Mouse (Mus musculus) stomach, embryonic 16.5 days (tissue): Measurements from ENCODE around the gene Dhrs3. TPM values are rescaled to one million over a fixed set of nuclear protein-coding genes. Genes with fewer than 3 reads are reported as not detected.

Experiments
- ATAC-seq: fragments of 200-750 bp; cut with Nextera tagmentation; 2 replicates; pipeline ENCODE4 v1.8.0; 2017; ENCODE audit warnings: moderate number of reproducible peaks, moderate TSS enrichment; ENCODE audit not compliant: insufficient read depth, low FRiP score
- H3K27ac ChIP-seq: fragments of 300-500 bp; sonication (generic); 2 replicates; pipeline ENCODE4 v1.5.1; 2014; ENCODE audit warnings: low read length
- H3K27me3 ChIP-seq: fragments of 300-500 bp; sonication (generic); 2 replicates; pipeline ENCODE4 v1.6.1; 2014; ENCODE audit warnings: low read length, control low read depth, mixed read lengths; ENCODE audit not compliant: control insufficient read depth, insufficient read depth
- H3K36me3 ChIP-seq: fragments of 300-500 bp; sonication (generic); 2 replicates; pipeline ENCODE4 v1.6.1; 2014; ENCODE audit warnings: low read length; ENCODE audit not compliant: control insufficient read depth, insufficient read depth
- H3K4me1 ChIP-seq: fragments of 300-500 bp; sonication (generic); 2 replicates; pipeline ENCODE4 v1.6.1; 2014; ENCODE audit warnings: low read length, control low read depth, mixed read lengths; ENCODE audit not compliant: control insufficient read depth, insufficient read depth
- H3K4me2 ChIP-seq: fragments of 300-500 bp; sonication (generic); 2 replicates; pipeline ENCODE4 v1.6.1; 2014; ENCODE audit warnings: low read depth, low read length, mixed read lengths
- H3K4me3 ChIP-seq: fragments of 300-500 bp; sonication (generic); replicated peaks from 2 replicates; pipeline ENCODE4 v1.5.1; 2014; ENCODE audit warnings: mild to moderate bottlenecking, low read length
- H3K9ac ChIP-seq: fragments of 300-500 bp; sonication (generic); 2 replicates; pipeline ENCODE4 v1.6.1; 2014; ENCODE audit warnings: low read length
- H3K9me3 ChIP-seq: fragments of 300-500 bp; sonication (generic); replicated peaks from 2 replicates; pipeline ENCODE4 v1.6.1; 2016; ENCODE audit warnings: low read length, control low read depth; ENCODE audit not compliant: control insufficient read depth
- WGBS: fragments of 180-500 bp; shearing (Covaris S2); extraction: QIAGEN DNeasy Blood & Tissue Kit; methylation state at CpG from one replicate; pipeline ENCODE4 v1.1.7; 2014; 5-methylcytosine and 5-hydroxymethylcytosine counted together
- polyA plus RNA-seq: library from polyadenylated mRNA; unstranded; fragments of >200 nt; fragmentation: Nextera tagmentation; extraction: Ambion mirVana; gene quantifications from 2 replicates; pipeline ENCODE4 v1.2.1, GENCODE M21; 2015

Dhrs3 gene
- polyA plus RNA-seq, 1 experiment from 2014 or later = 118 TPM

DNA sequence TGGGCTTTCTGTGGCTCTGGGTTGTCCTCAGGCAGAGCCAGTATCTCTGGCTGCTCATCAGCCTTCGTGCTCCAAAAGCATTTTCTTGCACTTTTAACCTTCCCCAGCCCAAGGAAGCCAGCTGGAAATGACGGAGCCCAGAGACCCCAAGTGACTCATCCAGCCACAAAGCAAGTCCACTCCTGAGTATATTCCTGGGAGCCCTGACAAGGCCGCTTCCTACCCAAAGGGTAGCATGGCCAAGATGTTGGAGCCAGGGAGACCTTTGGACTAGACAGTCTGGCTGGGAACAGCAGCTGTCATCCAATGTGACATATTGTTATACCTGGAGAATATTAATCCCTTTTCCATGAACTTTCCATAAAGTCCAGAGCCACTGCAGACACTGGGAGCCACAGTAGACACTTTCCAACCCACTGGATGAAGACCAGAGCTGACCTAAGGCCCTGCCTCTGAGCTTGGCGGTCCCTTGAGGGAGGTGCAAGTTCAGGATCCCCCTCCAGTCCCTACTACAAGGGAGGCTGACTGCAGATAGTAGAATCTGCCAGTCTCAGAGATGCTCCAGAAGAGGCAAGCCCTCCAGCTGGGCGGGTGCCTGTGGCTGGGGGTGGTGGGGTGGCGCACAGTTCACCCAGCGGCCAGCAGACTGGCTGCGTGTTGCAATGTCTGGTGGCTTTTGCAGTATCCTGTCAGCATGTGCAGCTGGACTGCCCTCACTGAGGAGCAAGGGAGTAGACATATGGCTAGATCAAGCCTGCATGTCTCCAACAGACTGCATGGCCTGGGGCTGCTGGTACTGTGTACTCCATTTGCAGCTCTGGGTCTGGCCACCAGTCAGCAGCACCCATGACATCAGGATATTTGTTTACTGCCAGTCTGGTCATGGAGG is 13.6 kb downstream of the Dhrs3 start:
- WGBS = 58% methylated on average over 8 of the region's 8 CpGs
- Histone ChIP-seq H3K9me3 (no peaks in the 10 kb centered on the region), H3K9ac (peak overlapping the region; percentile 38; the same call in 1 of the 2 replicates), H3K4me1 (peaks cover 44% of the 10 kb centered on the region), H3K27ac (peak overlapping the region; percentile 35; the same call in 1 of the 2 replicates), H3K4me3 (no peak overlapping the region), H3K27me3 (no peaks in the 10 kb centered on the region), H3K36me3 (no peaks in the 10 kb centered on the region), H3K4me2 (no peak overlapping the region)
- ATAC-seq = peak; percentile 20

DNA sequence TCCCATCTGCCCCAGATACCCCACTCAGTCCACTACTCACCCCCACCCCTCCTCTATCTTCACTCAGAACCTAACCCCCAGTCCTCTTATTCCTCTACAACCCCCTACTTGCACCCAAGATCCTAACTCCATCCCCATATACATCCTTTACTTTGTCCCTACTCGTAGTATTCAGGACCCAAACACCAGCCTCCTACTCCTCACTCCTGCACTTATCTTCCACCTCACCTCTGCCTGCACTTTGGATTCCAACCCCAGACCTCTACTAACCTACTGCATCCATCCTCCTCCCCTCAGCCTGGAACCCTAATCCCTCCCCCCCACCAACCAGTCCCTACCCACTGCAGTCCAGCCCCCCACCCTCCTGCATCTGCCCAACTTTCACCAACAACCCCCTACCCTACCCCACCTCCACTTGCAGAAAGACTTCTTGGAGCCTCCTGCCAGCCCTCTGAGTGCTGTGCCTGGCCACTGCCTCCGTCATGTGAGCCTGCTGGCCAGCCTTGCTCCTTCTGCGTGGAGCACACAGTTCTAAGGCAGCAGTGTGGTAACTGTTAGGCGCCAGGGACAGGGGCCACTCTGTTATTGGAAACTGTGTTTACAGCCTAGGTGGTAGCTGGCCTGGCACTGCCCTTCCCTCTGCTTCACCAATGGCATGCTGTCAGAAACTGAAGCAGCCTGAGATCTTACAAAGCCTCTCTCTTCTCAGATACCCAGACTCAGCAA is 14.5 kb downstream of the Dhrs3 start:
- H3K4me1 ChIP-seq = peaks cover 35% of the 10 kb centered on the region
- 63% methylated on average over 4 of the region's 4 CpGs for WGBS
- H3K9ac ChIP-seq = no peak overlapping the region

DNA sequence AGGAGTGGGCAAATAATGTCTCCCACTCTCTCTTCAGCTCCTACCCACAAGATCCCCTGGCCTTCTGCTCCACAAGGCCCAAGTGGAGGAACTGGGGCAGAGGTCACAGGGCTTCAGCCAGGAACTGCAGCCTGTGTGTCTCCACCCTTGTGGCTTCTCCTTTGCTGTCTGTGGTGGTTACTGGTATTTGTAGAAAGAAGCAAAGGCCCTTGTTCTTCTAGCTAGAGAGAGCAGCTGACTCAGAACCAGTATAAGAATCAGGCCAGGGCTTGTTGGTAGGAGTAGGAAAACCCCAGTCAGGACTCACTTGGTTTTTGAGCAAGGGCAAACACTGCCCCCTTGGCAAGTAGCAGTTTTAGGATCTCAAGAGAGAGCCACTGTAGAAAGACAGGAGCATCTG is 16.2 kb downstream of the Dhrs3 start:
- Histone ChIP-seq H3K4me1 (peaks cover 26% of the 10 kb centered on the region), H3K4me3 (no peak overlapping the region), H3K27me3 (no peaks in the 10 kb centered on the region), H3K9me3 (no peaks in the 10 kb centered on the region), H3K36me3 (no peaks in the 10 kb centered on the region), H3K4me2 (no peak overlapping the region), H3K9ac (no peak overlapping the region), H3K27ac (no peak overlapping the region; the same call in 1 of the 2 replicates)
- no peak for ATAC-seq

More for the DNA sequence above, 14.5 kb downstream of the Dhrs3 start:
- H3K27ac ChIP-seq = no peak overlapping the region
- no peak overlapping the region for H3K4me3 ChIP-seq
- no peaks in the 10 kb centered on the region for H3K27me3 ChIP-seq
- no peaks in the 10 kb centered on the region for H3K36me3 ChIP-seq
- H3K9me3 ChIP-seq = no peaks in the 10 kb centered on the region
- H3K4me2 ChIP-seq = no peak overlapping the region
- ATAC-seq = no peak

- Histone ChIP-seq H3K36me3 (no peaks in the 10 kb centered on the region), H3K4me1 (peaks cover 16% of the 10 kb centered on the region), H3K9me3 (no peaks in the 10 kb centered on the region), H3K4me2 (no peak overlapping the region), H3K4me3 (no peak overlapping the region), H3K27ac (no peak overlapping the region), H3K9ac (no peak overlapping the region), H3K27me3 (no peaks in the 10 kb centered on the region)
- no peak for ATAC-seq
- WGBS = 73% methylated on average over 3 of the region's 3 CpGs
Observed at GRCm38 (mm10) chr4:144910281-144910680, 17.7 kb downstream of the Dhrs3 start.

DNA sequence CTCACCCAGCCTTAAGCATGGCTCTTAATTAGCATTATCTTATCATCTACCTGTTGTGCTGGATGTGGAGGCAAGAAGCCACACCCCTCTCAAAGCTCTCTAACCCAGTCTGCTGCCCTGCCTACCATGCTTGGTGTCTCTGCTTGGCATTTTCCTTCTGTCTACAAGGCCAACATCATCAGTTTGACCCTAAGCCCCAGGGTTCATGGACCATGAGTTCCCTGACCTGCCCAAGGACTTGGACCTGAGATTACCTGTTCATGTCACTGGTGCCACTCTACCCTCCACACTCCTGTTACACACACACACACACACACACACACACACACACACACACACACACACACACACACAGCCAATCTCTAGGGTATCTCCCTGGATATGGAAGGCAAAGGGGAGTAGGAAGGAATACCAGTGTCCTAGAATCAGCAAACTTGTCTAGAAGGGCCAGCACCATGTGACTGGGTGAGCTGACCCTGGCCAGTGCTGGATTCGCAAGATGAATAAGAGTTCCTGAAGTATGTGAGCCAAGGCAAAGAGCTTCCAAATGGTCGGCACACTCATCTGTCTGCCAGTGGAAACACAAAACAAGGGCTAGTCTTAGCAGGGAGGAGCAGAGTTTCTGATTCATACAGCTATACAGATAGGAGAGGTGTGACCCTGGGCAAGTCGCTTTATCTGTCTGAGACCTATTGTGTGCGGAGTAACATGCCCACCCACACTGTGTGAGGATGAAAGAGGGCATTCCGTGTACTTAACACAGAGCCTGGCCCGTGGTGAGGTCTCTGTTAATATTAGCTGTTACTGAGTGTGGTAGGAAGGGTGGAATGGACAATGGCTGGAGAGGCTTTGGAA is 20.9 kb downstream of the Dhrs3 start:
- ATAC-seq = peak; percentile 31; the same call in 1 of the 2 replicates

DNA sequence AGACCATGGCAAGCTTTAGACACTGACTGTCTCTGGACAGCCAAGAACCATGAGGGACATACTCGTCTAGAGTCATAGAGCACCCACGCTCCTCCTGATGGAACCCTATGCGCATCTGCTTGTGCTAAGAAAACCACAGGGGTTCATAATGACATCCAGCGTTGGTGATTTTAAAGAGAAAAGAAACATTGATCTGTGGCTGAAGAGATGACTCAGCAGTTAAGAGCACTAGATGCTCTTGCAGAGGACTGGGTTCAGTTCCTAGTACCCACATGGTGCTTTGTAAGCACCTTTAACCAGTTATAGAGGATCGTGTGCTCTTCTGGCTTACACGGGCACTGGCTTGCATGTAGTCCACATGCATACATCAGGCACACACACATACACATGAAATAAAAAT is 23.9 kb downstream of the Dhrs3 start:
- Histone ChIP-seq H3K4me1 (no peaks in the 10 kb centered on the region), H3K9ac (no peak overlapping the region), H3K4me2 (no peak overlapping the region), H3K27me3 (no peaks in the 10 kb centered on the region), H3K36me3 (peaks cover 16% of the 10 kb centered on the region), H3K27ac (no peak overlapping the region), H3K9me3 (no peaks in the 10 kb centered on the region), H3K4me3 (no peak overlapping the region)
- ATAC-seq = no peak
- 87% methylated on average over 6 of the region's 6 CpGs for WGBS

More for the DNA sequence above, 20.9 kb downstream of the Dhrs3 start:
- H3K27me3 ChIP-seq = no peaks in the 10 kb centered on the region
- H3K36me3 ChIP-seq = no peaks in the 10 kb centered on the region
- no peak overlapping the region for H3K9ac ChIP-seq
- H3K4me2 ChIP-seq = no peak overlapping the region
- 0 out of 2 replicates have a peak, but pooled peaks cover 2% of the 10 kb centered on the region for H3K4me1 ChIP-seq
- H3K4me3 ChIP-seq = no peak overlapping the region
- H3K27ac ChIP-seq = no peak overlapping the region
- WGBS = 77% methylated on average over 6 of the region's 6 CpGs
- no peaks in the 10 kb centered on the region for H3K9me3 ChIP-seq

- Histone ChIP-seq H3K9me3 (no peaks in the 10 kb centered on the region), H3K4me3 (no peak overlapping the region), H3K4me1 (no peaks in the 10 kb centered on the region), H3K9ac (no peak overlapping the region), H3K27ac (no peak overlapping the region), H3K4me2 (no peak overlapping the region), H3K36me3 (peaks cover 16% of the 10 kb centered on the region), H3K27me3 (no peaks in the 10 kb centered on the region)
- ATAC-seq = no peak
- 62% methylated on average over 4 of the region's 4 CpGs for whole genome bisulfite sequencing
Observed at GRCm38 (mm10) chr4:144917101-144917500, 24.5 kb downstream of the Dhrs3 start.

DNA sequence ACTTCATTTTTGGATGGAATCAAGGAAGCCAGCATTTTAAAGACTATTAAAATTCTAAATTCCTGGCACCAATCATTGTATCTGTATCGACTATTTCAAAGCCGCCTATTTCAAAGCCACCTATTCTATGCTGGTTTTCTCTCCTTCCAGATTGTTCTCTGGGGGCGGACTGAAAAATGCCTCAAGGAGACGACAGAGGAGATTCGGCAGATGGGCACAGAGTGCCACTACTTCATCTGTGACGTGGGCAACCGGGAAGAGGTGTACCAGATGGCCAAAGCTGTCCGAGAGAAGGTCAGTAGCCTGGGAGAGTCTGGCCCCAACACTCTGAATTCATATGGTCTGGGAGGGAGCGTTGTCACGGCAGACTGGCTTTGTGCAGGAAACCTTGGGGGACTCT is 25.9 kb downstream of the Dhrs3 start:
- H3K4me2 ChIP-seq = no peak overlapping the region
- WGBS = 93% methylated on average over 10 of the region's 10 CpGs
- no peaks in the 10 kb centered on the region for H3K4me1 ChIP-seq
- H3K27ac ChIP-seq = no peak overlapping the region
- H3K36me3 ChIP-seq = peaks cover 19% of the 10 kb centered on the region
- H3K9ac ChIP-seq = no peak overlapping the region
- ATAC-seq = no peak
- no peaks in the 10 kb centered on the region for H3K27me3 ChIP-seq
- no peaks in the 10 kb centered on the region for H3K9me3 ChIP-seq
- H3K4me3 ChIP-seq = no peak overlapping the region
